Mouse (Mus musculus) ES-Bruce4 (cell line): ENCODE data around the gene 1110059G10Rik. TPM values are rescaled to one million over a fixed set of nuclear protein-coding genes. Genes with fewer than 3 reads are reported as not detected.

Source experiments
- H3K27ac ChIP-seq: 2 replicates; pipeline ENCODE4 v1.5.1; 2012; ENCODE audit warnings: low read length, inconsistent platforms; ENCODE audit not compliant: insufficient read depth
- H3K27me3 ChIP-seq: 2 replicates; pipeline ENCODE4 v1.6.1; 2012; ENCODE audit warnings: mild to moderate bottlenecking, low read length, inconsistent platforms; ENCODE audit not compliant: control insufficient read depth, poor library complexity, insufficient read depth, severe bottlenecking
- H3K36me3 ChIP-seq: 2 replicates; pipeline ENCODE4 v1.6.1; 2012; ENCODE audit warnings: inconsistent platforms, mild to moderate bottlenecking, low read length, moderate library complexity; ENCODE audit not compliant: control insufficient read depth, poor library complexity, insufficient read depth, severe bottlenecking
- H3K4me1 ChIP-seq: one replicate; pipeline ENCODE4 v1.8.1; 2011; ENCODE audit warnings: low read length; ENCODE audit not compliant: control insufficient read depth, insufficient read depth
- H3K4me3 ChIP-seq: 2 replicates; pipeline ENCODE4 v1.5.1; 2011; ENCODE audit warnings: low read depth, mild to moderate bottlenecking, low read length
- H3K9ac ChIP-seq: 2 replicates; pipeline ENCODE4 v1.6.1; 2012; ENCODE audit warnings: low read depth, mild to moderate bottlenecking, inconsistent platforms; ENCODE audit not compliant: poor library complexity, severe bottlenecking
- H3K9me3 ChIP-seq: replicated peaks from 2 replicates; pipeline ENCODE4 v1.6.1; 2012; ENCODE audit warnings: mild to moderate bottlenecking, low read length, inconsistent platforms; ENCODE audit not compliant: control insufficient read depth, poor library complexity, insufficient read depth, severe bottlenecking
- CTCF ChIP-seq: IDR thresholded peaks from one replicate; pipeline ENCODE4 v1.8.1; 2011; ENCODE audit warnings: low read depth, low read length
- EP300 ChIP-seq: IDR thresholded peaks from 2 replicates; pipeline ENCODE4 v1.6.1; 2011; ENCODE audit warnings: low read depth, low read length; ENCODE audit not compliant: insufficient read depth
- POLR2A ChIP-seq: IDR thresholded peaks from one replicate; pipeline ENCODE4 v1.8.1; 2011; ENCODE audit warnings: low read length; ENCODE audit not compliant: insufficient read depth
- polyA plus RNA-seq: library from polyadenylated mRNA; stranded (reverse); fragments of >200 nt; gene quantifications from 2 replicates; pipeline ENCODE4 v1.2.4, GENCODE M21; 2011; ENCODE audit warnings: low read depth; ENCODE audit not compliant: missing spikeins, insufficient read depth, insufficient read length

Gene 1110059G10Rik
- polyA plus RNA-seq, 1 experiment: 19.6 TPM

DNA sequence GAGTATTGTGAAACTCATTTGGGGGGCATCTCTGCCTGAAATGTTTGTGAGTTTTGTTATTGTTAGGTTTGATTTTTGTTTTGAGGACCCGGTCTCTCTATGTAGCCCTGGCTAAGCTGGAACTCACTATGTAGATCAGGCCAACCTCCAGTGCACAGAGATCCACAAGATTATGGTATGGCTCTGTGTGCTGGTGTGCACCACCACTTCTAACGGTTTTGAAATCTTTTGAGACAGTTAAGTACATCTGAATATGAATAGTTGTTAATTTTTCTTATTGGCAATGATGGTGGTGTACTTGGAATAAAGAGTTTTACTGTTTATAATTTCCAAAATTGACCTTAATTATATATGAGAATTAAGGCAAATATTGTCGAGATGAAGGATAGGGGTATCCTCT is 28.4 kb downstream of the 1110059G10Rik start:
- H3K9me3 ChIP-seq: no peaks in the 10 kb centered on the region
- no peak overlapping the region for H3K4me3 ChIP-seq
- TF ChIP-seq CTCF (no peak), EP300 (no peak), POLR2A (no peak)
- peaks cover 2% of the 10 kb centered on the region for H3K4me1 ChIP-seq
- peaks cover 28% of the 10 kb centered on the region for H3K36me3 ChIP-seq
- no peak overlapping the region for H3K27ac ChIP-seq
- H3K9ac ChIP-seq: peak overlapping the region; percentile 81
- H3K27me3 ChIP-seq: no peaks in the 10 kb centered on the region

DNA sequence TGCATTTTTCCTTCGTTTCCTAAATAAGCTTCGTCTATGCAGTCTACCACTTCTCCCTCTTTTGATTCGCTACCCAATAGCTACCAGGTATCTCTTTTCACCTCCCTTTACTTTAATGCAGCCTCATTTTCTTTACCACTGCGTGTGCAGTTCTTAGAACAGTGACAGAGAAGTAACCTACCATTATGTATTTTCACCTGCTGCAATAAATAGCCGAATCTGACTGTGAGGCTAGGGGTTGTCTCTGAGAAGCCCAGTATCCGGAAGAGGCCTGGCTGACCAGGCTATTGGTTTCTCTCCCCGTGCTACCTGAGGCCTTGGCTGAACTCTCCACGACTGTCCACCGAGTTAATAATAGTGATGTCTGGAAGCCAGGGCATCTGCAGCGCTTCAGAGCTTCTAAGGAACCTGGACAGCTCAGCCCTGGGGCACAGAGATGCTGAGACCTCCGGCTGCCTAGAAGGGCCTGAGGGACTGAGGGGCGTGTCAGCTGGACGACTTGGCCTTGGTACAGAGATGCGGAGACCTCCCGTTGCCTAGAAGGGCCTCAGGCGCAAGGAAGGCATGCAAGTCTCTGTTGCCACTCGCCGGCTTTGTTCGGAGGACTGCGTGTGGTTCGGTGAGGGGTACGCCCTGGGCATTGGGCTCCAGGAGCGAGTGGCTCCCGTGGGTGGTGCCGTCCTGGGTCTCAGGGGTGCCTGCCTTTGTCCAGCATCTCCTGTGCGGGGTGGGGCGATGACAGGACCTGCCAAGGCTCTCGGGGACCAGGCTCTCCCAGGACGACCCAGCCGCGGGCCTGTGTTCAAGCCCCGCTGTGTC is 47.9 kb downstream of the 1110059G10Rik start:
- H3K4me3 ChIP-seq: peak overlapping the region; percentile 68
- no peaks in the 10 kb centered on the region for H3K36me3 ChIP-seq
- no peaks in the 10 kb centered on the region for H3K27me3 ChIP-seq
- no peak overlapping the region for H3K9ac ChIP-seq
- H3K4me1 ChIP-seq: no peaks in the 10 kb centered on the region
- H3K9me3 ChIP-seq: no peaks in the 10 kb centered on the region
- H3K27ac ChIP-seq: no peak overlapping the region
- TF ChIP-seq EP300 (0 out of 2 replicates have a peak, but pooled peaks have one; percentile 39), POLR2A (no peak)

- no peaks in the 10 kb centered on the region for H3K36me3 ChIP-seq
- no peak overlapping the region for H3K4me3 ChIP-seq
- H3K9me3 ChIP-seq: no peaks in the 10 kb centered on the region
- H3K27ac ChIP-seq: no peak overlapping the region
- H3K9ac ChIP-seq: no peak overlapping the region
- no peaks in the 10 kb centered on the region for H3K27me3 ChIP-seq
- TF ChIP-seq CTCF (no peak), EP300 (no peak), POLR2A (no peak)
- H3K4me1 ChIP-seq: no peaks in the 10 kb centered on the region
Measured at GRCm38 (mm10) chr9:122901047-122901446, 49.8 kb downstream of the 1110059G10Rik start.

Other genes starting within 250 kb of the 1110059G10Rik start
- 0.19 and 0.26 TPM in 2 replicates for gene Topaz1, start 203.7 kb downstream of the 1110059G10Rik start, polyA plus RNA-seq
- gene Tcaim, start 145.5 kb downstream of the 1110059G10Rik start, polyA plus RNA-seq: 8.0 and 11.0 TPM in 2 replicates
- not detected in 2 replicates for gene Gm35549, start 107.0 kb downstream of the 1110059G10Rik start, polyA plus RNA-seq
- gene Zfp445, start 85.0 kb downstream of the 1110059G10Rik start, polyA plus RNA-seq: 92.4 and 107 TPM in 2 replicates
- gene Zkscan7, start 65.3 kb downstream of the 1110059G10Rik start, polyA plus RNA-seq: 3.1 and 3.6 TPM in 2 replicates
- gene Zfp105, start 27.9 kb downstream of the 1110059G10Rik start, polyA plus RNA-seq: 15.2 and 18.6 TPM in 2 replicates
- 192 and 204 TPM in 2 replicates for gene Kif15, start within 50 bp of the 1110059G10Rik start, polyA plus RNA-seq
- gene Tmem42, start 70.3 kb upstream of the 1110059G10Rik start, polyA plus RNA-seq: 2.2 and 3.2 TPM in 2 replicates
- gene Tgm4, start 83.7 kb upstream of the 1110059G10Rik start, polyA plus RNA-seq: not detected in 2 replicates
- 48.2 and 51.2 TPM in 2 replicates for gene Zdhhc3, start 162.2 kb upstream of the 1110059G10Rik start, polyA plus RNA-seq
- gene Exosc7, start 162.2 kb upstream of the 1110059G10Rik start, polyA plus RNA-seq: 74.7 and 75.4 TPM in 2 replicates
- not detected in 2 replicates for gene Clec3b, start 199.9 kb upstream of the 1110059G10Rik start, polyA plus RNA-seq